Mouse (Mus musculus): ENCODE measurements around the gene Ces1b. TPM values are rescaled to one million over a fixed set of nuclear protein-coding genes. Genes with fewer than 3 reads are reported as not detected.

Gene Ces1b
- polyA plus RNA-seq (2015; fragmentation: Nextera tagmentation; extraction: Ambion mirVana) = not detected in 2 replicates

GRCm38 (mm10) chr8:93079887-93080286 is at the start of gene Ces1b:
Gene Ces1b, minus strand, starts transcription at chr8:93080017.
- H3K4me2 ChIP-seq (ENCODE audit: low read length) = no peak within 1 kb of the TSS
- no peaks in the 10 kb centered on the region for H3K9me3 ChIP-seq (ENCODE audit: control insufficient read depth, low read length)
- no peak for ATAC-seq
- no peaks in the 10 kb centered on the region for H3K4me1 ChIP-seq (ENCODE audit: control insufficient read depth, insufficient read depth, low read depth, low read length)
- no peak within 1 kb of the TSS for H3K27ac ChIP-seq (ENCODE audit: low read depth, low read length)
- no peaks in the 10 kb centered on the region for H3K27me3 ChIP-seq (replicated peaks; ENCODE audit: control insufficient read depth, insufficient read depth, low read length)
- H3K4me3 ChIP-seq (ENCODE audit: low read length) = no peak within 1 kb of the TSS
- H3K9ac ChIP-seq (ENCODE audit: low read depth, low read length) = no peak within 1 kb of the TSS
- no peaks in the 10 kb centered on the region for H3K36me3 ChIP-seq (ENCODE audit: control insufficient read depth, insufficient read depth, low read length)
- 80% methylated on average over 2 of the region's 2 CpGs for WGBS

DNA sequence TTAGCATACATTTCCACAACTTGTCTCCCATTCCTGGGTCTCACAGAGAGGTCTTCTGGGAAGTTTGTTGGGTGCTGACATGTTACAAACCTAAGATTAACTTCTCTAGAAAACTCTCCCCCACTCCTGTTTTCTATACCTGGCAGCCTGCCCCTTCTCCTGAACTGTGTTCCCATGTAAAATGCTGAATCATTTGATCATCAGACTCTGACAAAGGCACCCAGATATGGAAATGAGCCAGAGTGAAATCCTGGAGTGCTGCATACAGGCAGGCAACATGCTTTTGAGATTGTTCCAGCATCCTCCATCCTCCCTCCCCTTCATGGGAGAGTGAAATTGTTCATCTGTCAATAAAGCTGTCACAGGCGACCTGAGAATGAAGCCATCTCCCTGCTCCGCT is 46.7 kb upstream of the Ces1b start:
- H3K4me2 ChIP-seq (ENCODE audit: low read length) = no peak overlapping the region
- H3K36me3 ChIP-seq (ENCODE audit: control insufficient read depth, insufficient read depth, low read length) = no peaks in the 10 kb centered on the region
- no peak for ATAC-seq
- H3K4me3 ChIP-seq (ENCODE audit: low read length) = no peak overlapping the region
- H3K9ac ChIP-seq (ENCODE audit: low read depth, low read length) = no peak overlapping the region
- no peaks in the 10 kb centered on the region for H3K27me3 ChIP-seq (replicated peaks; ENCODE audit: control insufficient read depth, insufficient read depth, low read length)
- H3K4me1 ChIP-seq (ENCODE audit: control insufficient read depth, insufficient read depth, low read depth, low read length) = no peaks in the 10 kb centered on the region
- no peak overlapping the region for H3K27ac ChIP-seq (ENCODE audit: low read depth, low read length)
- H3K9me3 ChIP-seq (ENCODE audit: control insufficient read depth, low read length) = no peaks in the 10 kb centered on the region
- WGBS = 77% methylated on average over 2 of the region's 2 CpGs

DNA sequence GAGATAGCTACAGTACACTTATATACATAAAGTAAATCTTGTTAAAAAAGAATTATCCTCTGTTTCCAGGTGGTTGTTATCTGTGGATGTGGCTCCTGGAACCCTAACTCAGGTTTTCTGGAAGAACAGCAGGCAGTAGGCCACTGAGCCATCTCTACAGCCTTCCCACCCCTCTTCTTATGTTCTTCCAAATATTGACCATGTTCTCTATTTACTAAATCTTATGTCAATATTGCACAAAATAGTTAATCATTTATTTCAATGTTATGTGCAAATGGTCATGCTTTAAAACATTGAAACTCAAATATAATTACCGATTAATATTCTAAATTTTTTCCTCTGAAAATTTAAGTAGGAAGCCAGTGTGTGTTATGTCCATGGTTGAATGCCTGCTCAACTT is 42.2 kb upstream of the Ces1b start:
- H3K27ac ChIP-seq (ENCODE audit: low read depth, low read length) = no peak overlapping the region
- no peak overlapping the region for H3K4me2 ChIP-seq (ENCODE audit: low read length)
- H3K27me3 ChIP-seq (replicated peaks; ENCODE audit: control insufficient read depth, insufficient read depth, low read length) = no peaks in the 10 kb centered on the region
- H3K9ac ChIP-seq (ENCODE audit: low read depth, low read length) = no peak overlapping the region
- WGBS = 86% methylated on average over 1 of the region's 1 CpGs
- no peaks in the 10 kb centered on the region for H3K36me3 ChIP-seq (ENCODE audit: control insufficient read depth, insufficient read depth, low read length)
- no peak overlapping the region for H3K4me3 ChIP-seq (ENCODE audit: low read length)
- no peaks in the 10 kb centered on the region for H3K9me3 ChIP-seq (ENCODE audit: control insufficient read depth, low read length)
- ATAC-seq = no peak
- H3K4me1 ChIP-seq (ENCODE audit: control insufficient read depth, insufficient read depth, low read depth, low read length) = no peaks in the 10 kb centered on the region

- no peak overlapping the region for H3K4me2 ChIP-seq (ENCODE audit: low read length)
These were observed 15.6 kb upstream of the Ces1b start for GRCm38 (mm10) chr8:93095376-93095775.

GRCm38 (mm10) chr8:93091324-93091723 is 11.5 kb upstream of the Ces1b start:
- WGBS = 58% methylated on average over 1 of the region's 1 CpGs

More at GRCm38 (mm10) chr8:93095376-93095775, 15.6 kb upstream of the Ces1b start:
- H3K4me1 ChIP-seq (ENCODE audit: control insufficient read depth, insufficient read depth, low read depth, low read length) = no peaks in the 10 kb centered on the region
- H3K4me3 ChIP-seq (ENCODE audit: low read length) = no peak overlapping the region
- no peaks in the 10 kb centered on the region for H3K27me3 ChIP-seq (replicated peaks; ENCODE audit: control insufficient read depth, insufficient read depth, low read length)
- ATAC-seq = no peak
- H3K27ac ChIP-seq (ENCODE audit: low read depth, low read length) = no peak overlapping the region
- no peaks in the 10 kb centered on the region for H3K9me3 ChIP-seq (ENCODE audit: control insufficient read depth, low read length)
- no peak overlapping the region for H3K9ac ChIP-seq (ENCODE audit: low read depth, low read length)
- H3K36me3 ChIP-seq (ENCODE audit: control insufficient read depth, insufficient read depth, low read length) = no peaks in the 10 kb centered on the region

DNA sequence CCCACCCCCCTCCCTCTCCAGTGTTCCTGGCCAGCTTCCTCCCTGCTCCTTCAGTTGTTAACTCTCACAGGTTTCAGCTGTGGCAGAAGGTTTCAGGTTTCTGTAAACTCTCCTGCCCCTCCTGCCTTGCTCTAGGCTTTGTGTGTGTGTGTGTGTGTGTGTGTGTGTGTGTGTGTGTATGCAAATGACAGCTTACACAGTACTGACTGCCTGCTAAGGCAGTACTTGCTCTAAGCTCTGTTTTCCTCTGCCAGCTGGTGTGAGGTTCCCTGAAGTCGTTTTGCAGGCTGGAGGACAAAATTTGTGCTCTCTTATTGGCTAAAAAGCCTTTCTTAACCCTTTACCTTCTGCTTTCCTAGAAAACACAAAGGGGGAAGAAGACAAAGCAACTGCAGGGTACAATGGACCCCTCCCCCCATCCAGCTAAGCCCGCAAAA is 8.9 kb upstream of the Ces1b start:
- no peak overlapping the region for H3K4me2 ChIP-seq (ENCODE audit: low read length)
- 2% methylated on average over 2 of the region's 2 CpGs for WGBS
- ATAC-seq = no peak

More at GRCm38 (mm10) chr8:93091324-93091723, 11.5 kb upstream of the Ces1b start:
- H3K9ac ChIP-seq (ENCODE audit: low read depth, low read length) = no peak overlapping the region
- no peaks in the 10 kb centered on the region for H3K9me3 ChIP-seq (ENCODE audit: control insufficient read depth, low read length)
- H3K4me1 ChIP-seq (ENCODE audit: control insufficient read depth, insufficient read depth, low read depth, low read length) = no peaks in the 10 kb centered on the region
- H3K27ac ChIP-seq (ENCODE audit: low read depth, low read length) = no peak overlapping the region
- no peaks in the 10 kb centered on the region for H3K27me3 ChIP-seq (replicated peaks; ENCODE audit: control insufficient read depth, insufficient read depth, low read length)
- no peak for ATAC-seq
- no peak overlapping the region for H3K4me2 ChIP-seq (ENCODE audit: low read length)
- no peaks in the 10 kb centered on the region for H3K36me3 ChIP-seq (ENCODE audit: control insufficient read depth, insufficient read depth, low read length)
- no peak overlapping the region for H3K4me3 ChIP-seq (ENCODE audit: low read length)

DNA sequence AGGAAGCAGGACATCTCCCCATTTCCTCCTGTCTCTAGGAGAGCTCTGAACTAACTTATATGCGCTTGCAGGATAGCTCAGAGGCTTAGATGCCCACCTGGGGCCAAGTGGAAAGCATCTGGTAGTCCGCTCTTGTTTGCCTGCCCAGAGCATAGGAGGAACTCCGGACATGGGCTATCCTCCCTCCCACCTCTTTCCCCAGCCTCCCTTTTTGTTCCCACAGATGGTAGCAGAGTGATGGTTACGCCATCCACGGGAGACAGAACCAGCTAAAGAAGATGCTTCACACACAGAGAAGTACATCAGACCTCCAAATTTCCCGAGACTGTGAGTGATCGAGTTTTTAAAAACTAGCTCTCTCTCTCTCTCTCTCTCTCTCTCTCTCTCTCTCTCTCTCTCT is 8.4 kb upstream of the Ces1b start:
- 34% methylated on average over 7 of the region's 7 CpGs for WGBS

More for the DNA sequence above, 8.9 kb upstream of the Ces1b start:
- Histone ChIP-seq H3K27ac (ENCODE audit: low read depth, low read length) (no peak overlapping the region), H3K9me3 (ENCODE audit: control insufficient read depth, low read length) (no peaks in the 10 kb centered on the region), H3K36me3 (ENCODE audit: control insufficient read depth, insufficient read depth, low read length) (no peaks in the 10 kb centered on the region), H3K9ac (ENCODE audit: low read depth, low read length) (no peak overlapping the region), H3K27me3 (replicated peaks; ENCODE audit: control insufficient read depth, insufficient read depth, low read length) (no peaks in the 10 kb centered on the region), H3K4me3 (ENCODE audit: low read length) (no peak overlapping the region), H3K4me1 (ENCODE audit: control insufficient read depth, insufficient read depth, low read depth, low read length) (no peaks in the 10 kb centered on the region)

DNA sequence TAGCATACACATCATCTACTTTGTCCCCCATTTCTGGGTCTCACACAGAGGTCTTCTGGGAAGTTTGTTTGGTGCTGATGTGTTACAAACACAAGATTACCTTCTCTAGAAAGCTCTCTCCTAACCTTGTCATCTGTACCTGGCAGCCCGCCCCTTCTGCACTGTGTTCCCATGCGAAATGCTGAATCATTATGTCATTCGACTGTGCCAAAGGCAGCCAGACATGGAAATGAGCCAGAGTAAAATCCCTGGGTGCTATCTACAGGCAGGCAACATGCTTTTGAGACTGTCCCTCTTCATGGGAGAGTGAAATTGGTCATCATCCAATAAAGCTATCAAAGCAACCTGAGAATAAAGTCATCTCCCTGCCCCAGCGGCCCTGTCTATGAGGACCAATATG is 4.6 kb downstream of the Ces1b start:
- no peaks in the 10 kb centered on the region for H3K36me3 ChIP-seq (ENCODE audit: control insufficient read depth, insufficient read depth, low read length)
- no peak for ATAC-seq
- no peaks in the 10 kb centered on the region for H3K9me3 ChIP-seq (ENCODE audit: control insufficient read depth, low read length)
- WGBS = 94% methylated on average over 4 of the region's 4 CpGs
- no peaks in the 10 kb centered on the region for H3K27me3 ChIP-seq (replicated peaks; ENCODE audit: control insufficient read depth, insufficient read depth, low read length)
- no peak overlapping the region for H3K27ac ChIP-seq (ENCODE audit: low read depth, low read length)
- no peak overlapping the region for H3K4me2 ChIP-seq (ENCODE audit: low read length)
- H3K9ac ChIP-seq (ENCODE audit: low read depth, low read length) = no peak overlapping the region
- H3K4me3 ChIP-seq (ENCODE audit: low read length) = no peak overlapping the region
- no peaks in the 10 kb centered on the region for H3K4me1 ChIP-seq (ENCODE audit: control insufficient read depth, insufficient read depth, low read depth, low read length)

More for the DNA sequence above, 8.4 kb upstream of the Ces1b start:
- no peak overlapping the region for H3K9ac ChIP-seq (ENCODE audit: low read depth, low read length)
- no peaks in the 10 kb centered on the region for H3K9me3 ChIP-seq (ENCODE audit: control insufficient read depth, low read length)
- ATAC-seq = no peak
- no peaks in the 10 kb centered on the region for H3K4me1 ChIP-seq (ENCODE audit: control insufficient read depth, insufficient read depth, low read depth, low read length)
- no peak overlapping the region for H3K4me3 ChIP-seq (ENCODE audit: low read length)
- H3K27me3 ChIP-seq (replicated peaks; ENCODE audit: control insufficient read depth, insufficient read depth, low read length) = no peaks in the 10 kb centered on the region
- no peak overlapping the region for H3K4me2 ChIP-seq (ENCODE audit: low read length)
- H3K36me3 ChIP-seq (ENCODE audit: control insufficient read depth, insufficient read depth, low read length) = no peaks in the 10 kb centered on the region
- no peak overlapping the region for H3K27ac ChIP-seq (ENCODE audit: low read depth, low read length)

GRCm38 (mm10) chr8:93063416-93064117 is 16.2 kb downstream of the Ces1b start:
- Histone ChIP-seq H3K4me2 (ENCODE audit: low read length) (no peak overlapping the region), H3K4me1 (ENCODE audit: control insufficient read depth, insufficient read depth, low read depth, low read length) (no peaks in the 10 kb centered on the region), H3K27ac (ENCODE audit: low read depth, low read length) (no peak overlapping the region), H3K4me3 (ENCODE audit: low read length) (no peak overlapping the region), H3K36me3 (ENCODE audit: control insufficient read depth, insufficient read depth, low read length) (no peaks in the 10 kb centered on the region), H3K9ac (ENCODE audit: low read depth, low read length) (no peak overlapping the region), H3K9me3 (ENCODE audit: control insufficient read depth, low read length) (no peaks in the 10 kb centered on the region), H3K27me3 (replicated peaks; ENCODE audit: control insufficient read depth, insufficient read depth, low read length) (no peaks in the 10 kb centered on the region)
- WGBS = 38% methylated on average over 3 of the region's 3 CpGs
- ATAC-seq = no peak

Measured in hindbrain, embryonic 16.5 days (tissue).